Mouse (Mus musculus) kidney, adult 2 months (tissue): ENCODE measurements around the gene Aplp1.

ENCODE experiments used
- CTCF ChIP-seq: fragments of 200-500 bp; conservative IDR thresholded peaks from 2 replicates; pipeline ENCODE4 v1.5.1; 2011; ENCODE audit warnings: low read depth, mild to moderate bottlenecking, control low read depth, low read length, moderate library complexity, mixed read lengths; ENCODE audit not compliant: insufficient read depth, insufficient read length
- POLR2A ChIP-seq: fragments of 200-500 bp; IDR thresholded peaks from one replicate; pipeline ENCODE4 v1.6.1; 2011; ENCODE audit warnings: low read depth, low read length, control low read depth

- TF ChIP-seq CTCF (no peak), POLR2A (no peak)
These were observed 45.6 kb upstream of the Aplp1 start for GRCm38 (mm10) chr7:30490957-30491307.
